Mouse (Mus musculus) brown adipose tissue, adult 24 weeks (tissue): Measurements from ENCODE around the gene Zfp423. TPM values are rescaled to one million over a fixed set of nuclear protein-coding genes. Genes with fewer than 3 reads are reported as not detected.
A peak's percentile ranks its signal among the peaks of the same experiment; 100 is the strongest.

Experiments used
- H3K27ac ChIP-seq: fragments of 200-500 bp; replicated peaks from 2 replicates; pipeline ENCODE4 v1.5.1; 2012; ENCODE audit warnings: low read depth, mild to moderate bottlenecking, low read length
- H3K4me1 ChIP-seq: fragments of 200-500 bp; 2 replicates; pipeline ENCODE4 v1.6.1; 2012; ENCODE audit warnings: low read length, mixed read lengths; ENCODE audit not compliant: control insufficient read depth, insufficient read depth, insufficient read length
- H3K4me3 ChIP-seq: fragments of 200-500 bp; 2 replicates; pipeline ENCODE4 v1.5.1; 2012; ENCODE audit warnings: low read depth, mild to moderate bottlenecking, low read length, moderate library complexity; ENCODE audit not compliant: insufficient read depth
- polyA plus RNA-seq: library from polyadenylated mRNA; stranded (reverse); fragments of >200 nt; gene quantifications from 2 replicates; pipeline ENCODE4 v1.2.4, GENCODE M21; 2012; ENCODE audit not compliant: missing spikeins, insufficient read depth, insufficient read length

Zfp423 gene
- polyA plus RNA-seq, 1 experiment, result 14.0 TPM

DNA sequence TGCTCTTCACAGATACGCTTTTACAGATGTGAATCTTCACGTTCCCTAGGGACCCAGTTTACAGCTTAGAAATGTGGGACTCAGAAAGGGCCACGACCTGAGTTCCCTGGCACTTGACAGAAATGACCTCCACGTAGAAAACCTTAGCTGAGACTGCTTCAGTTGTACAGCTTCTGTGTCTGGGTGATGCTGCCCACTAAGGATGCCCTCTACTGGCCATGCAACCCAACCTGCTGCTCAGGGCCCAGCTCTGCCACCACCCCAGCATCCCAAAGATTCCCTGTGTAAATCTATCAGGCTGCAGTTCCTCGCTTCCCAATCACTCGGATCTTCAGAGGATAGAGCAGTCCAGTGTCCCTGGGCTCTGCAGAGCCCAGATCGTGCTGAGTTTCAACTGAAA is 163.2 kb downstream of the Zfp423 start:
- Histone ChIP-seq H3K4me1 (peaks cover 2% of the 10 kb centered on the region; the same call in 1 of the 2 replicates), H3K27ac (no peak overlapping the region), H3K4me3 (no peak overlapping the region)

GRCm38 (mm10) chr8:87794639-87795038 is 164.8 kb downstream of the Zfp423 start:
- Histone ChIP-seq H3K4me1 (peaks cover 7% of the 10 kb centered on the region; the same call in 1 of the 2 replicates), H3K4me3 (no peak overlapping the region), H3K27ac (no peak overlapping the region)

GRCm38 (mm10) chr8:87791103-87791502 is 168.3 kb downstream of the Zfp423 start:
- H3K4me3 ChIP-seq, result no peak overlapping the region
- H3K27ac ChIP-seq, result no peak overlapping the region
- H3K4me1 ChIP-seq, result peaks cover 7% of the 10 kb centered on the region; the same call in 1 of the 2 replicates

GRCm38 (mm10) chr8:87784641-87785439 is 174.6 kb downstream of the Zfp423 start:
- no peak overlapping the region for H3K4me3 ChIP-seq
- peaks cover 9% of the 10 kb centered on the region; the same call in 1 of the 2 replicates for H3K4me1 ChIP-seq
- H3K27ac ChIP-seq, result no peak overlapping the region

DNA sequence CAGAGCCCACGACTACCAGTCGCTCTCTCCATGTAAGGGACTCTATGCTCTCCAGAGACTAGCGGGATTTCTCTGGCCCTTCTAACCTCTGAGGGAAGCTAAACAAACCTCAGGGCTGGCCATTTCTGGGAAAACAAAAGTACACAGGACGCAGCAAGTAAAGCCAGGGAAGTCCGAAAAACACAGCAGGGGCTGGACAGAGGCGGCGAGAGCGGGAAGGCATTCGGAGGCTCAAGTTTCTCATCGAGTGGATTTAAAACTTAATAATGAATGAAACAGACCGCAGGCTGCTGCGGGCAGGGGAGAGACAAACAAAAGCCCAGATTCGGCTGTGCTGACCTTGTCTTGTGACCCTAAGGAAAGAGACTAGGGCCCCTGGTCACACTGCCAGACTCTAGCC is 175.2 kb downstream of the Zfp423 start:
- Histone ChIP-seq H3K4me1 (peaks cover 9% of the 10 kb centered on the region; the same call in 1 of the 2 replicates), H3K27ac (peak overlapping the region; percentile 62), H3K4me3 (no peak overlapping the region)

DNA sequence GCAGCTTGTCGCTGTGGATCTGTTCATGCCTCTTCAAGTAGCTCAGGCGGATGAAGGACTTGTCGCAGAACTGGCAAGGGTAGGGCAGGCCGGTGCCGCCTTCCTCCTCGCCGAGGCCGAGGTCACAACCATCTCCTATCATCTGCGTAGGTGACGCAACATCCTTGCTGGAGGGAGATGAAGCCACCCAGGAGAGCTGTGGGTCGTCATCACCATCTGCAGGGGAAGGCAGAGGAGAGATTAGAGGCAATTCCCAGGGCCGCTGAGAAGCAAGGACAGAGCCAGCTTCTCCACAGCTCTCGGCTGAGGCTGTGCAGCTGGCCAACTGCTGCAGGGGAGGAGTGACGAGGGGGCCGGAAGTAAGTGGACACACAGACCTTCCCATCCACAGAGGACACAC is 176.2 kb downstream of the Zfp423 start:
- Histone ChIP-seq H3K4me3 (no peak overlapping the region), H3K4me1 (peaks cover 9% of the 10 kb centered on the region; the same call in 1 of the 2 replicates), H3K27ac (no peak overlapping the region)

DNA sequence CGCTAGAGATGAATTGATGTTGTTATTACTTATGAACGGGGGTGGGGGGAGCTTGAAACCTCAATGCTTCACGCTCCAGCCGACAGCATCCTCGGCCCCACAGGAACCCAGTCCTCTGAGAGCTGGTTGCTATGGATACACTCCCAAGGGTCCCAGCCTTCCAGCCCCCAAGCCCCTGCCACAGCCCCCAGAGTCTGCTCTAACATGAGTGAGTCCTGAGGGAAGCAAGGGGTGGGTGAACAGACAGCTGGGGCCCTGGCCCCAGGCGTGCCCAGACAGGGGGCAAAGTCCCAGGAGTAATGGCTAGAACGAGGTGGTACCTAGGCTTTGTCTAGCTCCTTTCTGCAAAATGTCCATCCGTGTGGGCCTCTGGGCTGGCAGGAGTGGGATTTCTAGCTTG is 181.8 kb downstream of the Zfp423 start:
- no peak overlapping the region for H3K27ac ChIP-seq

DNA sequence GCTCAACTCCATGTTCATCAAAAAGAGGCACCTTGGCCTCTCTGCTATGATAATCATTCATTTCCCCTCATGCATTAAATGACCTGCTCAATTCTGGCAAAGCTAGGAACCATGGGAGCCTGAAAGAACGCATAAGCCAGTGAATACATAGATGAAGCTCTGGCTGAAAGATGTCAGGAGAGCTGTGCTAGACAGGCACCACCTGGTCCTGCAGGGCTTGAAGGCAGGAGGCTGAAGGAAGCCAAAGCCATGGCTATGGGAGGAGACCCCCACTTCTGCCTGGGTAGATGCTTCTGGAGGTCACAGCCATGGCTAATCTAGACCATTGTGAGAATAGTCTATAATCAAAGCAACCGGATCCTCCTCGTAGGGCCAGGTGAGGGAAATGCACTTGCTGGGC is 183.5 kb downstream of the Zfp423 start:
- Histone ChIP-seq H3K27ac (no peak overlapping the region), H3K4me3 (no peak overlapping the region), H3K4me1 (no peaks in the 10 kb centered on the region)

More for the DNA sequence above, 181.8 kb downstream of the Zfp423 start:
- no peak overlapping the region for H3K4me3 ChIP-seq
- no peaks in the 10 kb centered on the region for H3K4me1 ChIP-seq

GRCm38 (mm10) chr8:87774966-87775365 is 184.4 kb downstream of the Zfp423 start:
- H3K27ac ChIP-seq, result no peak overlapping the region
- no peak overlapping the region for H3K4me3 ChIP-seq
- H3K4me1 ChIP-seq, result no peaks in the 10 kb centered on the region

DNA sequence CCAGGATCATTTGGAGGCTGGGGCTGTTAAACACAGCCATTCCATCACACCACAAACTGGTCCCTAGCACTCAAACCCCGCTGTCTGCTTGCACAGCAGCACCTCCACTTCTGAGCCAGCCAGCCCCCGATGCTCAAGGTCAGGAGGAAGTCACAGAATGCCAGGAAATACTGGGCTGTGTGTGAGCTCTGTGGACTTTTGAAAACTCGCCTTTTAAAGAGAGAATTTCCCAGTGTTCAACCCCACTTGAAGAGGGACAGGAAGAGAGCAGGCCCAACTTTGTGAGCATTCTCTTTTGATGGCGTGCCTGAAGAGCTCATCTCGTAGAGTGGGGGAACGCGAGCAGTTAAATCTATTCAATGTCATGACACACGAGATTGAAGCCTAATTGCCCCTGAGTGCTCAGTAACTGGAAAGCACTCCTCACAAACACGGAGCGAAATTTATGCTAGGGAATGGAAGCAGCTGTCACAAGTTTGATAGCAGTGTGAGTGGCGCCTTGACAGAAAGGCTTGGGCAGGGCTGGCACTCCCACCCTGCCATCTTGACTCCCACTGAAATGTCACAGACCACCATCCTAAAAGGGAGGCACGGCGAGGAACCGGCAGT is 186.4 kb downstream of the Zfp423 start:
- Histone ChIP-seq H3K27ac (no peak overlapping the region), H3K4me1 (peaks cover 2% of the 10 kb centered on the region), H3K4me3 (no peak overlapping the region)

DNA sequence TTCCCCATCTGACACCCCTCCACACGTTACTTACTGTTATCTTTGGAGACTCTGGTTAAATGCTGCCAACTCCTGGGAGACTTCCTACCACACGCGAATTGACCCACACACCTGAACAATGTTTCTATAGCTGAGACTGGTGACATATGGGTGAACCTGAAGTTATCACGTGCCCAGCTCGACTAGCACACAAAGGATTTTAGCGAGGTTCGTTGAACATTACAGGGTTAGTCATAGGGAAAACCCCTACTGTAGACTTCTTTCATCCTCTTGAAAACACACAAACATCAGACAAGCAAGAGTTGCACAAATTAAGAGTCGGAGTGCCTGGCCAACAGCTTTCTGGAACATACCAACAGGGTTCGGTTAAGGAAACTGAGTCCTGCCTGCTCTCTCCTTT is 191.5 kb downstream of the Zfp423 start:
- H3K27ac ChIP-seq, result no peak overlapping the region
- peaks cover 2% of the 10 kb centered on the region for H3K4me1 ChIP-seq
- H3K4me3 ChIP-seq, result no peak overlapping the region

GRCm38 (mm10) chr8:87765276-87765675 is 194.1 kb downstream of the Zfp423 start:
- Histone ChIP-seq H3K27ac (no peak overlapping the region), H3K4me3 (no peak overlapping the region)

GRCm38 (mm10) chr8:87758750-87759149 is 200.6 kb downstream of the Zfp423 start:
- Histone ChIP-seq H3K4me1 (no peaks in the 10 kb centered on the region), H3K27ac (no peak overlapping the region), H3K4me3 (no peak overlapping the region)

More at GRCm38 (mm10) chr8:87765276-87765675, 194.1 kb downstream of the Zfp423 start:
- peaks cover 2% of the 10 kb centered on the region for H3K4me1 ChIP-seq

- no peak overlapping the region for H3K27ac ChIP-seq
Observed at GRCm38 (mm10) chr8:87754853-87755252, 204.5 kb downstream of the Zfp423 start.

GRCm38 (mm10) chr8:87753636-87754035 is 205.8 kb downstream of the Zfp423 start:
- no peak overlapping the region for H3K4me3 ChIP-seq
- H3K4me1 ChIP-seq, result no peaks in the 10 kb centered on the region
- no peak overlapping the region for H3K27ac ChIP-seq

More at GRCm38 (mm10) chr8:87754853-87755252, 204.5 kb downstream of the Zfp423 start:
- Histone ChIP-seq H3K4me1 (no peaks in the 10 kb centered on the region), H3K4me3 (no peak overlapping the region)

GRCm38 (mm10) chr8:87753148-87753547 is 206.2 kb downstream of the Zfp423 start:
- H3K4me1 ChIP-seq, result no peaks in the 10 kb centered on the region
- no peak overlapping the region for H3K27ac ChIP-seq
- no peak overlapping the region for H3K4me3 ChIP-seq
